Mouse (Mus musculus) limb, embryonic 11.5 days (tissue): ENCODE measurements around the gene Fgfr2. TPM values are rescaled to one million over a fixed set of nuclear protein-coding genes. Genes with fewer than 3 reads are reported as not detected.
A peak's percentile ranks its signal among the peaks of the same experiment; 100 is the strongest.

Experiments
- ATAC-seq: fragments of 200-750 bp; cut with Nextera tagmentation; 2 replicates; pipeline ENCODE4 v1.8.0; 2017; ENCODE audit warnings: low read depth; ENCODE audit not compliant: insufficient number of reproducible peaks, low FRiP score, low TSS enrichment
- DNase-seq: peaks from one replicate; pipeline ENCODE4 v3.0.0-alpha.2; 2015; ENCODE audit warnings: low spot score
- H3K27ac ChIP-seq: fragments of 300-500 bp; sonication (generic); replicated peaks from 2 replicates; pipeline ENCODE4 v1.5.1; 2014; ENCODE audit warnings: low read depth, mild to moderate bottlenecking, low read length
- H3K27me3 ChIP-seq: fragments of 300-500 bp; sonication (generic); 2 replicates; pipeline ENCODE4 v1.6.1; 2014; ENCODE audit warnings: mild to moderate bottlenecking, low read length, mixed read lengths; ENCODE audit not compliant: control insufficient read depth, insufficient read depth
- H3K36me3 ChIP-seq: fragments of 300-500 bp; sonication (generic); 2 replicates; pipeline ENCODE4 v1.6.1; 2014; ENCODE audit warnings: mild to moderate bottlenecking, low read length, moderate library complexity, mixed read lengths; ENCODE audit not compliant: control insufficient read depth, insufficient read depth
- H3K4me1 ChIP-seq: fragments of 300-500 bp; sonication (generic); 2 replicates; pipeline ENCODE4 v1.6.1; 2014; ENCODE audit warnings: low read length, mixed read lengths; ENCODE audit not compliant: control insufficient read depth, insufficient read depth
- H3K4me2 ChIP-seq: fragments of 300-500 bp; sonication (generic); 2 replicates; pipeline ENCODE4 v1.6.1; 2014; ENCODE audit warnings: low read depth, mild to moderate bottlenecking, moderate library complexity; ENCODE audit not compliant: severe bottlenecking
- H3K4me3 ChIP-seq: fragments of 300-500 bp; sonication (generic); 2 replicates; pipeline ENCODE4 v1.5.1; 2014; ENCODE audit warnings: low read depth, low read length
- H3K9ac ChIP-seq: fragments of 300-500 bp; sonication (generic); 2 replicates; pipeline ENCODE4 v1.6.1; 2014; ENCODE audit warnings: mild to moderate bottlenecking, low read length
- H3K9me3 ChIP-seq: fragments of 300-500 bp; sonication (generic); 2 replicates; pipeline ENCODE4 v1.6.1; 2016; ENCODE audit warnings: low read length; ENCODE audit not compliant: control insufficient read depth
- WGBS: fragments of 180-500 bp; shearing (Covaris S2); extraction: QIAGEN DNeasy Blood & Tissue Kit; methylation state at CpG from one replicate; pipeline ENCODE4 v1.1.7; 2014; 5-methylcytosine and 5-hydroxymethylcytosine counted together
- polyA plus RNA-seq: library from polyadenylated mRNA; unstranded; fragments of >200 nt; fragmentation: Nextera tagmentation; extraction: Ambion mirVana; gene quantifications from 2 replicates; pipeline ENCODE4 v1.2.1, GENCODE M21; 2014

Gene Fgfr2
- polyA plus RNA-seq, 1 experiment from 2014 or later: 60.1 TPM

DNA sequence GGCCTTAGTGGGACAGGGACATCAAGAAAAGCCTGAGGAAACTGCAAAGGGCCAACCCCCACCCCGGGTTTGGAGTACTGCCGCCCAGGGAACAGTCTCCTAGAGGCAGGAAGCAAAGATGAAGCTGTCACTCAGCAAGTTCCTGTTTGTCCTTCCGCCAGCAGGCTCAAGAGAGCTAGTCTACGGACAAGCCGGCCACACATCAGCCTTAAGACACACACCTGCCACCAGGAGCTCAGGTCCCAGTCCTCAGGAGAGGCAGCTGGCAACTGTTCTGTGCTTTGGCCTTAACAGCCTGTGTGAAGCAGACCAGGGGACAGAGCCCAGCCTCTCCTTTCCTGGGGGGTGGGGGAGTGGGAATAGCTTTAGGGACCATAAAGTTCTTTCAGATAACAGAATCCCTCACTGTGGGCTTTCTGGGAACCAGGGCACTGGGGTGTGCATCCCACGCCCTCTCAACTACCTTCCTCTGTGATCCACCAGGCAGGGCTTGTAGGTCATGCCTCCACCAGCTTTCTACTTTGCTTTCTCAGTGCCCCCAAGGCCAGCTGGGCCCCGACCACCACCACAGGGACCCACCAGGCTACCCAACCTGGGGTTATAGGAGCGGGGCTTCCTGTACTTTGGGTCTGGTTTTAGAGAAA lies 409.5 kb downstream of the Fgfr2 start:
- Histone ChIP-seq H3K36me3 (0 out of 2 replicates have a peak, but pooled peaks cover 2% of the 10 kb centered on the region), H3K4me2 (no peak overlapping the region), H3K9ac (no peak overlapping the region), H3K27ac (peak overlapping the region; percentile 25; the same call in 1 of the 2 replicates), H3K27me3 (no peaks in the 10 kb centered on the region), H3K4me3 (no peak overlapping the region), H3K9me3 (no peaks in the 10 kb centered on the region), H3K4me1 (peaks cover 22% of the 10 kb centered on the region)
- ATAC-seq: no peak
- 77% methylated on average over 8 of the region's 8 CpGs for WGBS
- no peak for DNase-seq

DNA sequence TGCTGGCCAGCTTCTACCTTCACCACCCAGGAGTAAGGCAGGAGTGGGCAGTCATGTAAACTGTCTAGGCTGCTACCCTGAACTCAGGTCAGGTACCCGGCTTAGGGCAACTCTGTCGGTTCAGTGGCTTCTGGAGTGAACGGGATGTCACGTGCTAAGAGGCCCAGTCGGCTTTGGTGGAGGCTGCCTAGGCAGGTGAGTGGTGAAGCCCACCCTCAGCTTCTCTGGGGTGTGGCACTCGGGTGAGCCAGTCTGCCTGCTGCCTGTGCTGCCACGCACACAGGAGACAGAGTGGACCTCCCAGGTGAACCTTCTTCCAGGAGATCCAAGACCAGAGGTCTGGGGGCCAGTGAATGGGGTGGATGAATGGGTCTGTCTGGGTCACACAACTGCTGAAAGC lies 410.2 kb downstream of the Fgfr2 start:
- no peak overlapping the region for H3K4me2 ChIP-seq
- no peak overlapping the region for H3K27ac ChIP-seq

DNA sequence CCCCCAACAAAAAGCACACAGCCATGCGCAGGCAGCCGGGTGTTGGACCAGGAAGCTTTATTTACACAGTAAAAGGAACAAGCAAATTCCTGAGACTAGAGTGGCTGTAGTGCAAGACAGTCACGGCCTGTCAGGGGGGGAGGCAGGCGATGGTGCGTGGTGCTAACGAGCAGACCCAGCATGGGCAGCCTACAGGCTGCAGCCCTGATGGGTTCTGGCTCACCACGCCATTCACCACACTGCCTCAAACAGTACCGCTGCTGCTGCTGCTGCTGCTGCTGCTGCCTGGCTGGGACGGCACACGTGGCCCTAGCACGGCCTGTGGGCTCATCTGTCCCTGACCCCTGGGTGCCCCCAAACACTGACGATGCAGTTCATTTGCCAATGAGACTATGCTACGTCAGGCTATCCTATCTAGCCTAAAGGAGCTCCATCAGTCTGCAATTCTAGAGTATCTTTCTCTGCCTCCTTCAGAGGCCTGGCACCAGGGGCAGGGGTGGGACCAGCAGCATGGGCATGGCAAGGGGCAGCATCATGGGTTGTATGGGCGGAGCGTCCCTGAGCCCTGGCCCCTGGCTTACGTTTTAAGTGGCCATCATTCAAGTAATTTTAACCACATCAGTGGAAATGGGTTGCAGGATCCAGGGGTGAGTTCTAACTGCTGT lies 411.0 kb downstream of the Fgfr2 start:
- Histone ChIP-seq H3K4me3 (no peak overlapping the region), H3K4me1 (peaks cover 19% of the 10 kb centered on the region), H3K4me2 (no peak overlapping the region), H3K9me3 (no peaks in the 10 kb centered on the region), H3K27ac (0 out of 2 replicates have a peak overlapping the region, but pooled peaks have one; percentile 8), H3K27me3 (no peaks in the 10 kb centered on the region), H3K36me3 (0 out of 2 replicates have a peak, but pooled peaks cover 2% of the 10 kb centered on the region), H3K9ac (peak overlapping the region; percentile 3; the same call in 1 of the 2 replicates)
- ATAC-seq: no peak
- peak; percentile 35 for DNase-seq
- 33% methylated on average over 16 of the region's 16 CpGs for WGBS

More for the DNA sequence above, 410.2 kb downstream of the Fgfr2 start:
- no peaks in the 10 kb centered on the region for H3K27me3 ChIP-seq
- ATAC-seq (no peak), DNase-seq (no peak)
- 86% methylated on average over 7 of the region's 7 CpGs for WGBS
- H3K9me3 ChIP-seq: no peaks in the 10 kb centered on the region
- 0 out of 2 replicates have a peak, but pooled peaks cover 2% of the 10 kb centered on the region for H3K36me3 ChIP-seq
- H3K4me1 ChIP-seq: peaks cover 22% of the 10 kb centered on the region
- H3K4me3 ChIP-seq: no peak overlapping the region
- H3K9ac ChIP-seq: no peak overlapping the region

DNA sequence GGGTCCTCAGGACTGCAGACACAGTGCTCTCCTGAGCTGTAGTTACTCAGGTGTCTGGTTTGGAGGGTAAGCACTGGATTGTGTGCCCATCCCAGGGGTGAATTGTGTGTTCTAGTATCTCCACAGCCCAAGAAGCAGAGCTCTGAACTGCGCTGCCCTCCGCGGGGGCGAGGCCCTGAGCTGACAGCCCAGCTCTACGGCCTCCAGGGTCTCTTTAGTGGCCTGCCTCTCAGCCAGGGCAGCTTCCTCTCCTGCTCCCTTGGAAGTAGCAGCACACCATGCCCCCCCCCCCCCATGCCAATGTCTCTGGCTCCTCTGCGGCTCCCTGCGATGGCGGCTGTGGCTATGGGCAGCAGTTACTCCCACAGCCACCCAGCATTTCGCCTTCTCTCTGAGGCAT lies 411.6 kb downstream of the Fgfr2 start:
- H3K4me2 ChIP-seq: no peak overlapping the region
- no peaks in the 10 kb centered on the region for H3K9me3 ChIP-seq
- 0 out of 2 replicates have a peak overlapping the region, but pooled peaks have one; percentile 8 for H3K27ac ChIP-seq
- WGBS: 84% methylated on average over 9 of the region's 9 CpGs
- DNase-seq (no peak), ATAC-seq (no peak)
- 0 out of 2 replicates have a peak, but pooled peaks cover 2% of the 10 kb centered on the region for H3K36me3 ChIP-seq
- no peaks in the 10 kb centered on the region for H3K27me3 ChIP-seq
- no peak overlapping the region for H3K4me3 ChIP-seq
- H3K9ac ChIP-seq: 0 out of 2 replicates have a peak overlapping the region, but pooled peaks have one; percentile 3
- peaks cover 19% of the 10 kb centered on the region for H3K4me1 ChIP-seq

DNA sequence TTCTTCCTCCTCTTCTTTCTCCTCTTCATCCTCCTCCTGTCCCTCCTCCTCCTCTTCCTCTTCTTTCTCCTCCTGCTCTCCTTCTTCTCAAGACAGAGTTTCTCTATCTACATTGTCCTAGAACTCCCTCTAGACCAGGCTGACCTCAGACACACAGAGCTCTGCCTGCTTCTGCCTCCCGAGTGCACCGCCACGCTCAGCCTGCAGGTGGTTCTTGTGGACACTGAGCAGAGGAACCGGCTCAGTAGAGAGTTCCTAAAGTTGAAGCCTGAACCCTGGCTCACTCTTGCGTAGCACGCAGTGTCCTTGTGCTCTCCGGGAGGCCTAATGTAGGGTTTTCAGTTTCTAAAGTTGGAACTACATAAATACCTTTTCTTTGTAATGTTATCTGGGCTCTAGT lies 418.0 kb downstream of the Fgfr2 start:
- Histone ChIP-seq H3K27me3 (no peaks in the 10 kb centered on the region), H3K36me3 (no peaks in the 10 kb centered on the region), H3K9me3 (no peaks in the 10 kb centered on the region), H3K9ac (no peak overlapping the region), H3K4me3 (no peak overlapping the region), H3K4me2 (no peak overlapping the region), H3K27ac (no peak overlapping the region), H3K4me1 (0 out of 2 replicates have a peak, but pooled peaks cover 1% of the 10 kb centered on the region)
- ATAC-seq: no peak
- 86% methylated on average over 7 of the region's 7 CpGs for WGBS
- no peak for DNase-seq

DNA sequence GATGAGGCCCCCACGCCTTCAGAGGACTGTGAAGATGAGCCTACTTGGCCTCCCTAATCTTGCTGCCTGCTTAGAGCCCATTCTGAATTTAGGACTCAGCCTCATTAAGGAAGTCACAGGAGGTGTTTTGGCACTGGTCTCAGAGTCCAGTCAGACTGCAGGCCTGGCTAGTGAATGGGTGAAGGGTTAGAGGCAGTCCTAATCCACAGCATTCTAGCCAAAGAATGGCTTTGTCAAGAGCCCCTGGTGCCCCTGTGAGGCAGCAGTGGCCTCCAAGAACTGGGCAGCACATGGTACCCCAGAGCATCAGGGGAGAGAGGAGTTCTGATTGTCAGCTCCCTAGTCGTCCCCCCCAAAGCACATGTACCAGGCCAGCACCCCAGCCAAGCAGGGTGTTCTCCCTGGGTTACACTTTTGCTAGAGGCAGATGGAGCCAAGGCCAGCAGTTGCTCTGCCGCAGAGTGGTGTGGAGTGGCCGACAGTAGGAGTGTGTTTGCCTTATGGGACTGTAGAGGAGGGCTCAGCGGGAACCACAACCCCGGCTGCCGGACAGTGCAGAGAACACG lies 418.8 kb downstream of the Fgfr2 start:
- Histone ChIP-seq H3K9me3 (no peaks in the 10 kb centered on the region), H3K27me3 (no peaks in the 10 kb centered on the region), H3K4me2 (no peak overlapping the region), H3K4me3 (no peak overlapping the region), H3K9ac (no peak overlapping the region), H3K4me1 (0 out of 2 replicates have a peak, but pooled peaks cover 5% of the 10 kb centered on the region), H3K27ac (no peak overlapping the region), H3K36me3 (no peaks in the 10 kb centered on the region)
- WGBS: 88% methylated on average over 8 of the region's 8 CpGs
- ATAC-seq (no peak), DNase-seq (no peak)

DNA sequence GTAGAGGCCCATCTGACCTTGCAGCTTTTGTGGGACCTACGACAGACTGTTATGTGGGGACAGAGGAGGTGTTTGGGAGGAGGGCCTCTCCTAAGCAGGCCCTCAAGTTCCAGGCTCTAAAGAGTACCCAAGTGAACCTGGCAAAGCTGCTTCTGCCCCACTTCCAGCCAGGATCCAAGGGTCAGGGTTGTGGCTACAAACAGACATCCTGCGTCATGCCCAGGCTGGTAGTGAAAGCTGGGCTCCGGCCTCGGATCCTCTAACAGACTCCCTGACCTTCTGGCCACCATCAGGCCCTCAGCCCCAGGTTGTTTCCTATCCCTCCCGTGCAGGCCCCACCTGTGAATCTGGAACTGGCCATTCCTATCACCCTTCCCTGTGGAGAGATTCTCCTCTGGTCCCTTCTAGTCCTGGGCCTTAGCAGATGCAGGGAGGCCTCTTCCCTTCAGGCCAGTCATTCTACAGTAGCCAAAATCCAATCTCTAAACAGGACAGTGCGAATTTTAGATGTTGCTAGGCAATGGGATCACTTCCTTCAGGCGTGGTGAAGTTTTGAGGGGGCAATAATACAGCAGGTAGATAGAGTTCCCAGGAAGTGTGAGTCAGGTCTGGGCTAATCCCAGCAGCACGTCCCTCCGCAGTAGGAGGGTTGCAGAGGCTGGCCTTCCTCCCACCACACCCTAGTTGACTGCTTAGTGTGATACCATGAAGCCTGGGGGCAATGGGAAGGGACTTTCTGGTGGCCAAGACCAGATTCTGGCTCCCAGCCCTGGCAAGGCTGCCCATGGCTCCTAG lies 419.4 kb downstream of the Fgfr2 start:
- DNase-seq (no peak), ATAC-seq (no peak)
- H3K9ac ChIP-seq: no peak overlapping the region
- H3K27me3 ChIP-seq: no peaks in the 10 kb centered on the region
- 87% methylated on average over 9 of the region's 9 CpGs for WGBS
- H3K4me2 ChIP-seq: no peak overlapping the region
- 0 out of 2 replicates have a peak, but pooled peaks cover 5% of the 10 kb centered on the region for H3K4me1 ChIP-seq
- no peak overlapping the region for H3K4me3 ChIP-seq
- H3K36me3 ChIP-seq: no peaks in the 10 kb centered on the region
- no peak overlapping the region for H3K27ac ChIP-seq
- no peaks in the 10 kb centered on the region for H3K9me3 ChIP-seq
